8 mouse cellular contexts compared by ENCODE assay signal in genomic region chr1:192854819-192855271, GRCm38 (mm10). TPM values are rescaled to one million over a fixed set of nuclear protein-coding genes. Genes with fewer than 3 reads are reported as not detected.
A peak's percentile ranks its signal among the peaks of the same experiment; 100 is the strongest.
DNase-seq lines count a peak whose midpoint lies in the region; ATAC-seq and TF ChIP-seq lines count a peak whose summit lies in the region.

No protein-coding gene starts in this region.

- H3K9me3 ChIP-seq in liver, embryonic 15.5 days (replicated peaks), result no peaks in the 10 kb centered on the region

- peak overlapping the region; percentile 49 for H3K4me3 ChIP-seq in liver, embryonic 15.5 days (replicated peaks)
- H3K4me3 ChIP-seq in olfactory bulb, adult 2 months (ENCODE audit: insufficient read depth, low read depth, low read length), result peak overlapping the region; percentile 73

- no peak for ATAC-seq in liver, embryonic 15.5 days (ENCODE audit: insufficient read depth)

- H3K9ac ChIP-seq in liver, embryonic 15.5 days, result no peak overlapping the region

- no peaks in the 10 kb centered on the region for H3K36me3 ChIP-seq in liver, embryonic 15.5 days (replicated peaks)

- H3K4me2 ChIP-seq in liver, embryonic 15.5 days, result peak overlapping the region; percentile 69

- TF ChIP-seq CTCF in olfactory bulb, adult 2 months (IDR thresholded peaks at IDR 0.05; ENCODE audit: insufficient read depth, low read depth, low read length), result no peak

- DNase-seq in left cerebral cortex, adult 18-20 months (ENCODE audit: low spot score in 2 of 2), result peak; percentile 50 to 62
- no peak for DNase-seq in left cerebral cortex, adult 11 months (ENCODE audit: low spot score)
- DNase-seq in embryo, embryonic 9.5 days (ENCODE audit: extremely low spot score), result peak; percentile 69
- DNase-seq in heart, adult 18-20 months, result peak; percentile 70 to 77
- peak; percentile 55 for DNase-seq in kidney, adult 18-20 months
- DNase-seq in urinary bladder, postnatal 36 days (ENCODE audit: low spot score in 2 of 2), result peak; percentile 34 to 53

- H3K27ac ChIP-seq in liver, embryonic 15.5 days (replicated peaks), result no peak overlapping the region
- peak overlapping the region; percentile 91 for H3K27ac ChIP-seq in olfactory bulb, adult 2 months (ENCODE audit: insufficient read depth, low read depth, low read length)

- peaks cover 95% of the 10 kb centered on the region for H3K27me3 ChIP-seq in liver, embryonic 15.5 days

- TF ChIP-seq POLR2A in olfactory bulb, adult 2 months (IDR thresholded peaks at IDR 0.05; ENCODE audit: insufficient read depth, low read depth, low read length), result no peak

- WGBS in liver, embryonic 15.5 days (ENCODE audit: insufficient replicate concordance), result under 1% methylated on average over 43 of the region's 45 CpGs
- under 1% methylated on average over 45 of the region's 45 CpGs for WGBS in olfactory bulb, adult 2 months

- no peaks in the 10 kb centered on the region; the same call in 1 of the 2 replicates for H3K4me1 ChIP-seq in liver, embryonic 15.5 days (replicated peaks)
- peaks cover 28% of the 10 kb centered on the region for H3K4me1 ChIP-seq in olfactory bulb, adult 2 months (ENCODE audit: control insufficient read depth, insufficient read depth, low read length)

RNA-seq across cellular contexts. Expression of gene Sertad4, which starts 0.7 kb away (rescaled TPM):
- total RNA-seq in left cerebral cortex, adult 18-20 months (2021), result 10 to 100 TPM; 12.3 to 13.6 TPM
- total RNA-seq in heart, adult 18-20 months (2021), result 1 to 10 TPM; 2.4 to 2.8 TPM
- polyA plus RNA-seq in liver, embryonic 15.5 days (2015; fragmentation: Nextera tagmentation; extraction: Ambion mirVana), result 0.52 and 0.76 TPM in 2 replicates
- not detected in 2 replicates for polyA plus RNA-seq in olfactory bulb, adult 2 months (2012; ENCODE audit: insufficient read depth, insufficient read length, low replicate concordance, missing spikeins)
